Mouse (Mus musculus): ENCODE measurements around the gene Atp6v0e2. TPM values are rescaled to one million over a fixed set of nuclear protein-coding genes. Genes with fewer than 3 reads are reported as not detected.

Atp6v0e2 gene
- polyA plus RNA-seq (2012; rRNA removed) (0.75 and 1.0 TPM in 2 replicates), polyA plus RNA-seq (2014; fragmentation: Nextera tagmentation; extraction: Ambion mirVana) (0.77 and 0.81 TPM in 2 replicates)

- ATAC-seq (ENCODE audit: insufficient read depth) (0 out of 2 replicates have a peak, but pooled peaks have one; percentile 15), DNase-seq (ENCODE audit: low read depth in 3 of 3, low spot score in 3 of 3) (no peak)
- no peak for TF ChIP-seq EP300 (IDR thresholded peaks at IDR 0.05; ENCODE audit: low read depth)
- TF ChIP-seq CTCF (IDR thresholded peaks at IDR 0.05; ENCODE audit: low read depth), result no peak
- WGBS (ENCODE audit: insufficient replicate concordance), result 15% methylated on average over 38 of the region's 38 CpGs
- no peak within 1 kb of the TSS for H3K27ac ChIP-seq
- H3K9ac ChIP-seq (replicated peaks), result no peak within 1 kb of the TSS
- H3K9me3 ChIP-seq (ENCODE audit: control insufficient read depth, low read length), result no peaks in the 10 kb centered on the region
- H3K4me3 ChIP-seq (ENCODE audit: insufficient read depth in 1 of 2, low read depth in 2 of 2, low read length in 2 of 2), result peak within 1 kb of the TSS in 1 of 2 experiments; percentile 14; a peak in 1 of 4 replicates
- no peaks in the 10 kb centered on the region for H3K4me1 ChIP-seq (replicated peaks; ENCODE audit: control insufficient read depth in 2 of 2, insufficient read depth in 2 of 2, low read length in 1 of 2)
- H3K27me3 ChIP-seq (ENCODE audit: control insufficient read depth, insufficient read depth, low read length), result no peaks in the 10 kb centered on the region
- H3K4me2 ChIP-seq (ENCODE audit: low read depth), result peak within 1 kb of the TSS; percentile 39
- H3K36me3 ChIP-seq (replicated peaks; ENCODE audit: control insufficient read depth, insufficient read depth, low read depth), result no peaks in the 10 kb centered on the region
Measured at GRCm38 (mm10) chr6:48537105-48537954, at the start of gene Atp6v0e2. Gene Atp6v0e2, plus strand, starts transcription at chr6:48537615.

GRCm38 (mm10) chr6:48487747-48488725 lies 49.4 kb upstream of the Atp6v0e2 start:
- no peak for ATAC-seq (ENCODE audit: insufficient read depth)

GRCm38 (mm10) chr6:48489741-48490140 lies 47.7 kb upstream of the Atp6v0e2 start:
- 60% methylated on average over 3 of the region's 3 CpGs for WGBS (ENCODE audit: insufficient replicate concordance)
- no peaks in the 10 kb centered on the region for H3K27me3 ChIP-seq (ENCODE audit: control insufficient read depth, insufficient read depth, low read length)
- H3K4me2 ChIP-seq (ENCODE audit: low read depth), result no peak overlapping the region
- no peak for ATAC-seq (ENCODE audit: insufficient read depth)
- no peak overlapping the region for H3K27ac ChIP-seq
- no peak overlapping the region for H3K9ac ChIP-seq (replicated peaks)
- TF ChIP-seq EP300 (IDR thresholded peaks at IDR 0.05; ENCODE audit: low read depth) (no peak), CTCF (IDR thresholded peaks at IDR 0.05; ENCODE audit: low read depth) (no peak)
- H3K36me3 ChIP-seq (replicated peaks; ENCODE audit: control insufficient read depth, insufficient read depth, low read depth), result no peaks in the 10 kb centered on the region
- H3K4me1 ChIP-seq (replicated peaks; ENCODE audit: control insufficient read depth in 2 of 2, insufficient read depth in 2 of 2, low read length in 1 of 2), result 0 out of 4 replicates have a peak, but pooled peaks cover 0 to 2% of the 10 kb centered on the region in 2 experiments
- no peaks in the 10 kb centered on the region for H3K9me3 ChIP-seq (ENCODE audit: control insufficient read depth, low read length)
- no peak overlapping the region for H3K4me3 ChIP-seq (ENCODE audit: insufficient read depth in 1 of 2, low read depth in 2 of 2, low read length in 2 of 2)
- DNase-seq (ENCODE audit: low read depth in 3 of 3, low spot score in 3 of 3), result no peak

More at GRCm38 (mm10) chr6:48487747-48488725, 49.4 kb upstream of the Atp6v0e2 start:
- no peak for TF ChIP-seq CTCF (IDR thresholded peaks at IDR 0.05; ENCODE audit: low read depth)
- TF ChIP-seq EP300 (IDR thresholded peaks at IDR 0.05; ENCODE audit: low read depth), result no peak
- no peaks in the 10 kb centered on the region for H3K27me3 ChIP-seq (ENCODE audit: control insufficient read depth, insufficient read depth, low read length)
- H3K36me3 ChIP-seq (replicated peaks; ENCODE audit: control insufficient read depth, insufficient read depth, low read depth), result no peaks in the 10 kb centered on the region
- no peak overlapping the region for H3K9ac ChIP-seq (replicated peaks)
- 6% methylated on average over 25 of the region's 25 CpGs for WGBS (ENCODE audit: insufficient replicate concordance)
- H3K9me3 ChIP-seq (ENCODE audit: control insufficient read depth, low read length), result no peaks in the 10 kb centered on the region
- no peak for DNase-seq (ENCODE audit: low read depth in 3 of 3, low spot score in 3 of 3)
- H3K27ac ChIP-seq, result no peak overlapping the region
- H3K4me1 ChIP-seq (replicated peaks; ENCODE audit: control insufficient read depth in 2 of 2, insufficient read depth in 2 of 2, low read length in 1 of 2), result 0 out of 4 replicates have a peak, but pooled peaks cover 0 to 2% of the 10 kb centered on the region in 2 experiments
- no peak overlapping the region for H3K4me3 ChIP-seq (ENCODE audit: insufficient read depth in 1 of 2, low read depth in 2 of 2, low read length in 2 of 2)
- no peak overlapping the region for H3K4me2 ChIP-seq (ENCODE audit: low read depth)

DNA sequence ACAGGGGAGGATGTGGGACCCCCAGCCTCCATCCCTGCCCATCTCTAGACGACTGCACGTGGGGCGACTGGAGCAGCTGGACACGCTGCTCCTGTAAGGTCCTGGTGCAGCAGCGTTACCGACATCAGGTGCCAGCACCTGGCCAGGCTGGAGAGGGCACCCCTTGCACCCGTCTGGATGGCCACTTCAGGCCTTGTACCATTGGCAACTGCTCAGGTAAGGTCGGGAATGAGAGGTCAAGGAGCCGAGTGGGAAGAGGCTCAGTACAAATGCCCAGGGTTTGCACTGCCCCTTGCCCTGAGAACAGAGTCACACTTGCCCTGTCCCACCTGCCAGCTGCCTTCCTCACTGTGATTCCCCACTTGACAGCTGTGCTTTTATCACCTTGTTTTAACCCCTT lies 46.1 kb upstream of the Atp6v0e2 start:
- Histone ChIP-seq H3K9ac (replicated peaks) (no peak overlapping the region), H3K36me3 (replicated peaks; ENCODE audit: control insufficient read depth, insufficient read depth, low read depth) (no peaks in the 10 kb centered on the region), H3K27me3 (ENCODE audit: control insufficient read depth, insufficient read depth, low read length) (no peaks in the 10 kb centered on the region), H3K27ac (no peak overlapping the region), H3K4me3 (ENCODE audit: insufficient read depth in 1 of 2, low read depth in 2 of 2, low read length in 2 of 2) (no peak overlapping the region), H3K4me1 (replicated peaks; ENCODE audit: control insufficient read depth in 2 of 2, insufficient read depth in 2 of 2, low read length in 1 of 2) (0 out of 4 replicates have a peak, but pooled peaks cover 0 to 2% of the 10 kb centered on the region in 2 experiments), H3K9me3 (ENCODE audit: control insufficient read depth, low read length) (no peaks in the 10 kb centered on the region), H3K4me2 (ENCODE audit: low read depth) (no peak overlapping the region)
- WGBS (ENCODE audit: insufficient replicate concordance), result 32% methylated on average over 9 of the region's 9 CpGs
- ATAC-seq (ENCODE audit: insufficient read depth) (no peak), DNase-seq (ENCODE audit: low read depth in 3 of 3, low spot score in 3 of 3) (no peak)
- no peak for TF ChIP-seq EP300 (IDR thresholded peaks at IDR 0.05; ENCODE audit: low read depth)
- TF ChIP-seq CTCF (IDR thresholded peaks at IDR 0.05; ENCODE audit: low read depth), result no peak
